Mouse (Mus musculus): Measurements from ENCODE around the gene Slc1a3.
"Not testable (repeated sequence)": the region's sequence is repeated elsewhere in the genome, so short reads cannot be mapped to it uniquely, and the experiment has no call there.

The Slc1a3 gene

GRCm38 (mm10) chr15:8706613-8707012 lies 4.0 kb downstream of the Slc1a3 start:
- DNase-seq (ENCODE audit: low spot score), result no peak

GRCm38 (mm10) chr15:8706178-8706577 lies 4.4 kb downstream of the Slc1a3 start:
- no peak for DNase-seq (ENCODE audit: low spot score)

GRCm38 (mm10) chr15:8705560-8705959 lies 5.0 kb downstream of the Slc1a3 start:
- DNase-seq (ENCODE audit: low spot score), result not testable (repeated sequence)

- DNase-seq (ENCODE audit: low spot score), result no peak
Observed at GRCm38 (mm10) chr15:8697976-8698375, 12.6 kb downstream of the Slc1a3 start.

GRCm38 (mm10) chr15:8697500-8697899 lies 13.1 kb downstream of the Slc1a3 start:
- no peak for DNase-seq (ENCODE audit: low spot score)

- DNase-seq (ENCODE audit: low spot score), result not testable (repeated sequence)
Observed at GRCm38 (mm10) chr15:8690141-8690540, 20.4 kb downstream of the Slc1a3 start.

GRCm38 (mm10) chr15:8686846-8687245 lies 23.7 kb downstream of the Slc1a3 start:
- no peak for DNase-seq (ENCODE audit: low spot score)

GRCm38 (mm10) chr15:8685506-8685905 lies 25.1 kb downstream of the Slc1a3 start:
- DNase-seq (ENCODE audit: low spot score), result no peak

- no peak for DNase-seq (ENCODE audit: low spot score)
Observed at GRCm38 (mm10) chr15:8684263-8684662, 26.3 kb downstream of the Slc1a3 start.

- DNase-seq (ENCODE audit: low spot score), result no peak
Observed at GRCm38 (mm10) chr15:8682871-8683270, 27.7 kb downstream of the Slc1a3 start.

GRCm38 (mm10) chr15:8682421-8682820 lies 28.1 kb downstream of the Slc1a3 start:
- DNase-seq (ENCODE audit: low spot score), result no peak

- no peak for DNase-seq (ENCODE audit: low spot score)
Observed at GRCm38 (mm10) chr15:8681971-8682370, 28.6 kb downstream of the Slc1a3 start.

GRCm38 (mm10) chr15:8681009-8681408 lies 29.6 kb downstream of the Slc1a3 start:
- no peak for DNase-seq (ENCODE audit: low spot score)

GRCm38 (mm10) chr15:8676959-8677358 lies 33.6 kb downstream of the Slc1a3 start:
- DNase-seq (ENCODE audit: low spot score), result no peak

GRCm38 (mm10) chr15:8676211-8676691 lies 34.3 kb downstream of the Slc1a3 start:
- no peak for DNase-seq (ENCODE audit: low spot score)

- no peak for DNase-seq (ENCODE audit: low spot score)
Observed at GRCm38 (mm10) chr15:8675616-8676015, 34.9 kb downstream of the Slc1a3 start.

GRCm38 (mm10) chr15:8672532-8672931 lies 38.0 kb downstream of the Slc1a3 start:
- DNase-seq (ENCODE audit: low spot score), result no peak

GRCm38 (mm10) chr15:8667849-8668522 lies 42.6 kb downstream of the Slc1a3 start:
- DNase-seq (ENCODE audit: low spot score), result no peak

GRCm38 (mm10) chr15:8665675-8666350 lies 44.8 kb downstream of the Slc1a3 start:
- no peak for DNase-seq (ENCODE audit: low spot score)

- peak; percentile 31 for DNase-seq (ENCODE audit: low spot score)
Observed at GRCm38 (mm10) chr15:8663348-8664099, 47.0 kb downstream of the Slc1a3 start.

- DNase-seq (ENCODE audit: low spot score), result no peak
Observed at GRCm38 (mm10) chr15:8661856-8662255, 48.7 kb downstream of the Slc1a3 start.

GRCm38 (mm10) chr15:8659977-8660376 lies 50.6 kb downstream of the Slc1a3 start:
- DNase-seq (ENCODE audit: low spot score), result no peak

GRCm38 (mm10) chr15:8659483-8659971 lies 51.0 kb downstream of the Slc1a3 start:
- DNase-seq (ENCODE audit: low spot score), result peak; percentile 77
